Mouse (Mus musculus) hindbrain, embryonic 12.5 days (tissue): ENCODE data around the gene Fam57a. TPM values are rescaled to one million over a fixed set of nuclear protein-coding genes. Genes with fewer than 3 reads are reported as not detected.

Experiments used
- ATAC-seq: fragments of 200-750 bp; cut with Nextera tagmentation; 2 replicates; pipeline ENCODE4 v1.8.0; 2017; ENCODE audit warnings: moderate TSS enrichment; ENCODE audit not compliant: low FRiP score
- H3K27ac ChIP-seq: fragments of 300-500 bp; sonication (generic); 2 replicates; pipeline ENCODE4 v1.5.1; 2016; ENCODE audit warnings: mild to moderate bottlenecking
- H3K27me3 ChIP-seq: fragments of 300-500 bp; sonication (generic); 2 replicates; pipeline ENCODE4 v1.6.1; 2016; ENCODE audit warnings: mild to moderate bottlenecking
- H3K36me3 ChIP-seq: fragments of 300-500 bp; sonication (generic); 2 replicates; pipeline ENCODE4 v1.6.1; 2016; ENCODE audit warnings: mild to moderate bottlenecking
- H3K4me1 ChIP-seq: fragments of 300-500 bp; sonication (generic); 2 replicates; pipeline ENCODE4 v1.6.1; 2016
- H3K4me2 ChIP-seq: fragments of 300-500 bp; sonication (generic); replicated peaks from 2 replicates; pipeline ENCODE4 v1.6.1; 2016; ENCODE audit warnings: mild to moderate bottlenecking
- H3K4me3 ChIP-seq: fragments of 300-500 bp; sonication (generic); 2 replicates; pipeline ENCODE4 v1.5.1; 2016; ENCODE audit warnings: mild to moderate bottlenecking
- H3K9ac ChIP-seq: fragments of 300-500 bp; sonication (generic); 2 replicates; pipeline ENCODE4 v1.6.1; 2016; ENCODE audit warnings: mild to moderate bottlenecking, moderate library complexity
- H3K9me3 ChIP-seq: fragments of 300-500 bp; sonication (generic); replicated peaks from 2 replicates; pipeline ENCODE4 v1.6.1; 2016; ENCODE audit warnings: mild to moderate bottlenecking
- WGBS: fragments of 180-500 bp; shearing (Covaris S2); methylation state at CpG from one replicate; pipeline ENCODE4 v1.1.7; 2016; 5-methylcytosine and 5-hydroxymethylcytosine counted together
- polyA plus RNA-seq: library from polyadenylated mRNA; unstranded; fragments of >200 nt; fragmentation: Nextera tagmentation; extraction: Ambion mirVana; gene quantifications from 2 replicates; pipeline ENCODE4 v1.2.1, GENCODE M21; 2016

Gene Fam57a
- polyA plus RNA-seq, 1 experiment from 2014 or later = 27.6 TPM

DNA sequence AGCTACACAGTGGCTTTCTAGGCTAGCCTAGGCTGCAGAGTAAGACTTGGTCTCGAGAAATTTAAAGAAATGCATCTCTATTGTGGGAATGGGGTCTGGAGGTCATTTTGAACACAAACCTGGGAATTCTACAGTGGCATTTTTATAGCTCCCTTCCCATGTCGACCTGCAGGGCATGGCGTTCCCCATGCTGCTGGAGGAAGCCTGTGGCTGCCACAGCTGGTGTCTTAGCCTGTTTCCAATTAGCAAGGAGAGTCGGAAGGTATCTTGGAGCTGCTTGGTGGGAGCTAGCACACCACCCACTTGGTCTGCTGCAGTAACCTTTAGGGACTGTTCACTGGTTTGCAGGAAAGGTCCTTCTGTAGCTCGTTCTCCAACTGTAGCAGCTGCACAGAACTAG is 76.7 kb downstream of the Fam57a start:
- Histone ChIP-seq H3K27ac (peak overlapping the region; percentile 52; the same call in 1 of the 2 replicates), H3K27me3 (no peaks in the 10 kb centered on the region), H3K4me3 (no peak overlapping the region), H3K9ac (no peak overlapping the region), H3K4me1 (peaks cover 35% of the 10 kb centered on the region), H3K36me3 (0 out of 2 replicates have a peak, but pooled peaks cover 9% of the 10 kb centered on the region), H3K9me3 (no peaks in the 10 kb centered on the region), H3K4me2 (no peak overlapping the region)
- no peak for ATAC-seq
- 45% methylated on average over 5 of the region's 5 CpGs for WGBS

DNA sequence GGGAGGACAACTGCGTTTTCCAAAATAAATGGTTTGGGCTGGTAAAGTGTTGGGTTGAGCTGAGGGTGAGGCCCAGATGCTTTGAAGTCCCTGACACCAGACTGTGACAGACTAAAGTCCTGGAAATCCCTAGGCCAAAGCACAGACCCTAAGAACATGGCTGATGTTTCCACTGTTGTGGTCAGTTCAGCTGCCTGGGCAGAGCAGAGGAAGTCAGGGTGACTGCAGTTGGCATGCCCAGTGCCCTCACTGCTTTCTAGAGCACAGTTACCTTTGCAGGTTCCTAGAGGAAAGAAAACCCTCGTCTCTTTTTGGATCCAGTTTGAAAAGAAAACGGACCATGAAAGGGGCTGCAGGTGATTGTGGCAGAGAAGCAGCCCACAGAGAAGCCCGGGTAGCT is 77.9 kb downstream of the Fam57a start:
- 76% methylated on average over 4 of the region's 4 CpGs for WGBS
- Histone ChIP-seq H3K4me2 (no peak overlapping the region), H3K4me3 (no peak overlapping the region), H3K27ac (no peak overlapping the region), H3K9me3 (no peaks in the 10 kb centered on the region), H3K9ac (no peak overlapping the region), H3K4me1 (peaks cover 48% of the 10 kb centered on the region), H3K27me3 (no peaks in the 10 kb centered on the region), H3K36me3 (0 out of 2 replicates have a peak, but pooled peaks cover 7% of the 10 kb centered on the region)
- ATAC-seq = no peak

DNA sequence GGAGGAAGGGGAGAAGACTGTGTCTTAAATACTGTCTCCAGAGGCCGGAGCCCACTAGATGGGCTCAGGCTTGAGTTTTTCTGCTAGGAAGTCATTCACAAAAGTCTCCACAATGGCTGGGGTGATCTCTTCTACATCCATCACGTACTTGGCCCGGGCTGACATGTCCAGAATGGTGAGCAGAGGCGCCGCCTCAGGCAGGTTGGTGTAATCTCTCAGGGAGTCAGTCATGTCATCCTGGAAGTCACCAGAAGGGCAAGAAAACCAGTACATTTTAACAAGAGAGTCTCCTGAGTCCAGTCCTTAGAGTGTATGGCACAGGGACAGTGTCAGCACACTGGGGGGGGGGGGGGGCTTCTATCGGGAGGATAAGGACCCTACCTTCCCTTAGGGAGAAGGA is 79.0 kb downstream of the Fam57a start:
- Histone ChIP-seq H3K9me3 (no peaks in the 10 kb centered on the region), H3K4me3 (no peak overlapping the region), H3K9ac (no peak overlapping the region), H3K36me3 (0 out of 2 replicates have a peak, but pooled peaks cover 7% of the 10 kb centered on the region), H3K4me1 (peaks cover 56% of the 10 kb centered on the region), H3K27me3 (no peaks in the 10 kb centered on the region), H3K4me2 (no peak overlapping the region), H3K27ac (no peak overlapping the region)
- WGBS = 65% methylated on average over 6 of the region's 6 CpGs
- ATAC-seq = no peak

DNA sequence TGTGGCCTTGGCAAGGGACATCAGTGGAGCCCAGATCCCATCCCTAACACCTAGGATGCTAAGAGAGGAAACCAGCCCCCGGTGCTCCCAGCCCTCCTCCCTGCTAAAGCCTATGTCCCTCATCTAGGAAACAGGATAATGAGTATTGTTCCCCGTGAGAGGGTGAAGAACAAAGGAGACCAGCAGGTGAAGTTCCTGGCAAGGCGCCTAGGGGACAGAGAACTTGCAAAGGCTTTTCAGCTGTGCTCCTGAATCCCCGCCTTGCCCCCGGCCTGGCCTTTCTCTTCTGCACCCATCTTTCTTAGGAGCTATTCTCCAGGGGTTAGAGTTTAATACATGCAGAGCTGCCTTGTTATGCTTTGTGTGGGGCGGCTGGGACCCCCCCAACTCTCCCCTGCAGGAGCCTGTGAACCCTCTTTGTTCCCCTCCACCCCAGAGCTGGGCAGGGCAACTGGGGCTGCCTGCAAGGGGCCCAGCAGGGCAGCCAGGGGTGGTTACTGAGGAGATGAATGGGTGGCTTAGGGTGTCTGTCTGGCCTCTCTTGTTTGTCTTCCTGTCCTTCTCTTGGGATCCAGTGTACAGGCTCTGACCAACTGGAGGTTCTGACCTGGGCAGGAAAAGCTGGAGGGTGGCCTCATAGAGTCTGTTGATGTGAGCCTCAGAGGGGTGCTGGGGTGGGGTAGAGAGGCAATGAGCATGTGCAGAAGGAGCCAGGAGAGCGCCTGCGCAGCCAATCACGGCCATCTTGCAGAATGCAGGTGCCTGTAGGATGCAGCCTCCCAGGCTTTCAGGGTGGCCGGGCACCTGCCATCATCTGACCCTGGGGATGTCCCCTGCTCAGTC is 81.0 kb downstream of the Fam57a start:
- H3K4me3 ChIP-seq = no peak overlapping the region
- H3K27ac ChIP-seq = peak overlapping the region; percentile 41; the same call in 1 of the 2 replicates
- H3K9me3 ChIP-seq = no peaks in the 10 kb centered on the region
- H3K36me3 ChIP-seq = 0 out of 2 replicates have a peak, but pooled peaks cover 7% of the 10 kb centered on the region
- H3K4me2 ChIP-seq = no peak overlapping the region
- 52% methylated on average over 10 of the region's 10 CpGs for WGBS
- peaks cover 52% of the 10 kb centered on the region for H3K4me1 ChIP-seq
- H3K27me3 ChIP-seq = no peaks in the 10 kb centered on the region
- no peak for ATAC-seq
- H3K9ac ChIP-seq = peak overlapping the region; percentile 13; the same call in 1 of the 2 replicates

DNA sequence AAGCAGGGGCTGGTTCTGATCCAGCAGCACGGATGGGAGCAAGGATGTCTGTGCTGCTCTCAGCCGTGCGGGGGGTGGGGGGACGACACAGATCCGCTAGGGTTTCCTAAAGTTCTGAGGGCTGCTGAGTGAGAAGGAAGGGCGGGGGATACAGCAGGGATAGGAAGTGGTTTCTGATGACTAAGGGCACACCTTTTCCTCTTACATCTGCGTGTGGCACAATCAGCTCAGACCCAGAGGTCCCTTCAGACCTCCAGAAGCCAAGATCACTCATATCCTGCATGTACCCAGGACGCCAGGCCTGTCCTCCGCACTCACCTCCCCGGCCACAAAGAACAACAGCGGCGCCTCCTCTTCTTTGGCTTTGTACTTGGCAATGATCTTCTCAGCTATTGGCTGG is 81.8 kb downstream of the Fam57a start:
- 72% methylated on average over 12 of the region's 12 CpGs for WGBS
- no peak overlapping the region for H3K4me2 ChIP-seq
- no peaks in the 10 kb centered on the region for H3K27me3 ChIP-seq
- H3K27ac ChIP-seq = no peak overlapping the region
- no peaks in the 10 kb centered on the region for H3K9me3 ChIP-seq
- 0 out of 2 replicates have a peak, but pooled peaks cover 7% of the 10 kb centered on the region for H3K36me3 ChIP-seq
- no peak overlapping the region for H3K9ac ChIP-seq
- no peak overlapping the region for H3K4me3 ChIP-seq
- ATAC-seq = no peak
- H3K4me1 ChIP-seq = peaks cover 50% of the 10 kb centered on the region

DNA sequence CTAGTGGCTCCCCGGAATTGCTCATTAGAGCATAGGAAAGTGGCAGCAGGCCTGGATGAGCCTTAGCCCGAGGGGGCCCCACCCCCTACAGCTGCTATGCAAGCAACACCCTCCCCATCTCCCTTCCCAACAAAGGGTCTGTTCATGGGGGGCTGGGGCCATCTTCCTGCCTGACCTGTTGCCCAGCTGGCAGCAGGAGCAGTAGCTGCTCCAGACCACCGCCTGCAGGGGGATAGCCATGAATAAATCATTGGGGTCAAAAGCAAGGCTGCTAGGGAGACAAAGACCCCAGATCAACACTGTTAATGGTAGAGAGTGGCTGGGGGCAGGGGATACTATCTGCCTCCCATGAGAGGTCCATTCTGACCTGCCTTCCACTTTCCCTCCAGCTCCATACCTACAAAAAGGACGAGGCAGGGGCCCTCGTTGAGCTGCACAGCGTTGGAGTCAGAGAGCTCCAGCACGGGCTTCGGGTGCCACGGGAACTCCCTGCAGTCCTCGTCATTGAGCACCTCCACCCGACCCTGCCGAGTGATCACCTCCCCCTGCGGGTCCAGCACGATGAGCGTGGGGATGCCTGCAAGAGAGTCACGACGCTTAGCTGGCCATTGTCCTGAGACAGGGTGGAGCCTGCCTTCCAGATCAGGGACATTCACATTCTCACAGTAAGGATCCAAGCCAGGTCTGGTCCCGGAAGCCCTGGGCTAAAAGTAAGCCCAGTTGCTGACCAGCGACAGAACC is 83.3 kb downstream of the Fam57a start:
- H3K36me3 ChIP-seq = 0 out of 2 replicates have a peak, but pooled peaks cover 7% of the 10 kb centered on the region
- H3K4me2 ChIP-seq = peak overlapping the region; percentile 27
- peaks cover 64% of the 10 kb centered on the region for H3K4me1 ChIP-seq
- no peaks in the 10 kb centered on the region for H3K9me3 ChIP-seq
- no peak overlapping the region; the same call in 1 of the 2 replicates for H3K4me3 ChIP-seq
- H3K9ac ChIP-seq = peak overlapping the region; percentile 20; the same call in 1 of the 2 replicates
- no peaks in the 10 kb centered on the region for H3K27me3 ChIP-seq
- peak overlapping the region; percentile 76 for H3K27ac ChIP-seq
- 4% methylated on average over 19 of the region's 19 CpGs for WGBS
- ATAC-seq = peak; percentile 62

Other genes with a start within 250 kb of the Fam57a start
- gene Rph3al, start 241.2 kb upstream of the Fam57a start, polyA plus RNA-seq = 2.6 and 2.9 TPM in 2 replicates
- 2.0 and 3.7 TPM in 2 replicates for gene 1700016K19Rik, start 179.8 kb upstream of the Fam57a start, polyA plus RNA-seq
- gene Rflnb, start 151.9 kb upstream of the Fam57a start, polyA plus RNA-seq = 23.1 and 25.4 TPM in 2 replicates
- 56.3 and 60.6 TPM in 2 replicates for gene Vps53, start within 50 bp of the Fam57a start, polyA plus RNA-seq
- gene Dbil5, start 37.9 kb downstream of the Fam57a start, polyA plus RNA-seq = 0.54 TPM in 1 of 2 replicates, not detected in the other
- gene Gemin4, start 38.0 kb downstream of the Fam57a start, polyA plus RNA-seq = 27.5 and 28.7 TPM in 2 replicates
- gene Mrm3, start 64.0 kb downstream of the Fam57a start, polyA plus RNA-seq = 15.4 and 18.0 TPM in 2 replicates
- 109 and 118 TPM in 2 replicates for gene Glod4, start 64.1 kb downstream of the Fam57a start, polyA plus RNA-seq
- 54.3 and 57.3 TPM in 2 replicates for gene Nxn, start 219.5 kb downstream of the Fam57a start, polyA plus RNA-seq
- 111 and 113 TPM in 2 replicates for gene Timm22, start 227.3 kb downstream of the Fam57a start, polyA plus RNA-seq